Mouse (Mus musculus) ES-Bruce4 (cell line): ENCODE measurements around the gene Nrarp.

Experiments
- CTCF ChIP-seq: IDR thresholded peaks from one replicate; pipeline ENCODE4 v1.8.1; 2011; ENCODE audit warnings: low read depth, low read length
- EP300 ChIP-seq: IDR thresholded peaks from 2 replicates; pipeline ENCODE4 v1.6.1; 2011; ENCODE audit warnings: low read depth, low read length; ENCODE audit not compliant: insufficient read depth
- POLR2A ChIP-seq: IDR thresholded peaks from one replicate; pipeline ENCODE4 v1.8.1; 2011; ENCODE audit warnings: low read length; ENCODE audit not compliant: insufficient read depth

DNA sequence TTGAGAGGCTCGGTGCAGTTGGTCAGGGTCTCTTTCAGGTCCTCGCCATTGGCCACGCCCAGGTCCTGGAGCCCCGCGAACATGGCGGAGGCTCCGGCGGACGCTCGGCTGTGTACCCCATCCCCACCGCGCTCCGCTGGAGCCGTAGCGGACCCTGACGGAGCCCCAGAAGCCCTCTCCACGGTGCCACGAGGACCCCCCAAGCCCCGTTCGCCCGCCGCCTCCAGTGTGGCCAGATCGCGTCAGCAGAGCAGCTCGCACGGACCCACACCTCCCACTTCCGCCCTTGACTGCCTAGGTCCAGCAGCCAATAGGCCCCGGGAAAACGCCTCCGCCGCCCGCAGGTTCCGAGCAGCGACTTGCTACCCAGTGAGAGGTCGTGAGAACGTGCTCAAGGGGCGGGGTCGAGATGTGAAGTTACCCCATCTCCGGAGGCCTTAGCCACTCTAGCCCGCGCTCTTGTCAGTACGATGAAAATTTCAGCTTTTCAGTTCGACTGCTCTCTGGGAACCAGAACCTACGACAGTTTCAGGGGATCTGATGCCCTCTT lies 30.6 kb downstream of the Nrarp start, which contains the start of gene Nelfb:
- TF ChIP-seq POLR2A (peak; percentile 43), EP300 (no peak), CTCF (no peak)
